Mouse (Mus musculus): Measurements from ENCODE around the gene Runx2. TPM values are rescaled to one million over a fixed set of nuclear protein-coding genes. Genes with fewer than 3 reads are reported as not detected.
A peak's percentile ranks its signal among the peaks of the same experiment; 100 is the strongest.

Gene Runx2
- polyA plus RNA-seq, 1 experiment from 2014 or later, result 0.44 TPM

DNA sequence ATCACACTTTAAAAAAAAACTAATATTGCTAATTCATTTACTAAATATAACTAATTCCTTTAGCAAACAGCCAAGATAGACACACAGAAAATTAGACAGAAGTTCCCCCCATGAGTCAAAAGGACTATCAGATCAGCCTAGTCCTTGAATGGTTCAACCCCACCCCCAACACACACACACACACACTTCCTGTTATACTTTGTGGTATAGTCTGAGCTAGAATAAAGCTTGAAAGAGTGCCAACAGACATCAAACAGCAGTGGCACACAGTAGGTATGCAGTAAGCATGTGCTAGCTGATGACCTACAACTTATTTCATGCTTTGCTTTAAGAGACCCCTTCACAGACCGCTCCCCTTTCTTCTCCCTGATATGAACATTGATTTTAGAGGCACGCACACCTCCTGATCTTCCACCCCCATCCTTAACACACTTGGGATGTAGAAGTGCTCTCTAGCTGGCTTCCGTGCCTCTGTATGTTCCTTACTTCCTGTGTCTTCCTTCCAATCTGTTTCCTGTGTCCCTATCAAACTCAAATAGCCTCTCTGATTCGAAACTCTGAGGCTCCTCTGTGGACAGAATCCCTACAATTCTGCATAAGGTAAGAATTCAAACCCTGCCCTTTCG, 124.1 kb downstream of the Runx2 start:
- ATAC-seq (ENCODE audit: low read depth), result no peak
- H3K4me1 ChIP-seq (ENCODE audit: control insufficient read depth, insufficient read depth, low read length), result 0 out of 2 replicates have a peak, but pooled peaks cover 2% of the 10 kb centered on the region
- WGBS, result 91% methylated on average over 5 of the region's 5 CpGs
- no peaks in the 10 kb centered on the region for H3K27me3 ChIP-seq (ENCODE audit: control insufficient read depth, insufficient read depth, low read length)
- no peak overlapping the region for H3K4me3 ChIP-seq (ENCODE audit: low read depth, low read length)
- no peaks in the 10 kb centered on the region for H3K36me3 ChIP-seq (ENCODE audit: control insufficient read depth, insufficient read depth, low read length)
- H3K27ac ChIP-seq (ENCODE audit: low read depth, low read length), result no peak overlapping the region
- H3K9me3 ChIP-seq (ENCODE audit: control insufficient read depth, low read length), result no peaks in the 10 kb centered on the region
- no peak overlapping the region for H3K9ac ChIP-seq (replicated peaks; ENCODE audit: low read depth, low read length)
- no peak overlapping the region for H3K4me2 ChIP-seq (ENCODE audit: low read depth, low read length)

- ATAC-seq (ENCODE audit: low read depth), result no peak
- H3K27ac ChIP-seq (ENCODE audit: low read depth, low read length), result no peak overlapping the region
- H3K4me3 ChIP-seq (ENCODE audit: low read depth, low read length), result no peak overlapping the region
- H3K36me3 ChIP-seq (ENCODE audit: control insufficient read depth, insufficient read depth, low read length), result no peaks in the 10 kb centered on the region
- 0 out of 2 replicates have a peak, but pooled peaks cover 2% of the 10 kb centered on the region for H3K4me1 ChIP-seq (ENCODE audit: control insufficient read depth, insufficient read depth, low read length)
- no peaks in the 10 kb centered on the region for H3K9me3 ChIP-seq (ENCODE audit: control insufficient read depth, low read length)
- H3K27me3 ChIP-seq (ENCODE audit: control insufficient read depth, insufficient read depth, low read length), result no peaks in the 10 kb centered on the region
- WGBS, result 90% methylated on average over 2 of the region's 2 CpGs
- H3K4me2 ChIP-seq (ENCODE audit: low read depth, low read length), result no peak overlapping the region
- H3K9ac ChIP-seq (replicated peaks; ENCODE audit: low read depth, low read length), result no peak overlapping the region
Measured at GRCm38 (mm10) chr17:44688306-44688705, 126.3 kb downstream of the Runx2 start.

DNA sequence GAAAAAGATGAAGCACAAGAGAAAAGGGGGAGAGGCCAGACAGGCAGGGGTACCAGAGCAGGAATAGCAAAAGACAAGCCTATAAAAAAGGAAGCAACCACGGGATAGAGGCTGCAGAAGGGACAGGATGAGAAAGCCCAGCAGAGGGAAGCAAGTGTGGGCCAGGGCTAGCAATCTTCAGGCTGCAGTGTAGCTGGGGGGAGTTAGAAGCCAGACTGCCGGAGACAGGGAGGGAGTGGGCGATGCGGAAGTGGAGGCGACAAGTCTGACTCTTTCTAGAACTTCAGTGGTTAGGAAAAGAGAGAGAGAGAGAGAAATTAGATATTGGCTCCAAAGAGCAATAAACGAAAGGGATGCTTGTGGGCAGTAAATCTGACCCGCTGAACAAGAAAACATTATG, 129.1 kb downstream of the Runx2 start:
- Histone ChIP-seq H3K27me3 (ENCODE audit: control insufficient read depth, insufficient read depth, low read length) (no peaks in the 10 kb centered on the region), H3K9me3 (ENCODE audit: control insufficient read depth, low read length) (no peaks in the 10 kb centered on the region), H3K4me3 (ENCODE audit: low read depth, low read length) (no peak overlapping the region), H3K4me1 (ENCODE audit: control insufficient read depth, insufficient read depth, low read length) (0 out of 2 replicates have a peak, but pooled peaks cover 2% of the 10 kb centered on the region), H3K27ac (ENCODE audit: low read depth, low read length) (no peak overlapping the region), H3K36me3 (ENCODE audit: control insufficient read depth, insufficient read depth, low read length) (no peaks in the 10 kb centered on the region), H3K9ac (replicated peaks; ENCODE audit: low read depth, low read length) (no peak overlapping the region), H3K4me2 (ENCODE audit: low read depth, low read length) (no peak overlapping the region)
- ATAC-seq (ENCODE audit: low read depth), result no peak
- 19% methylated on average over 7 of the region's 7 CpGs for WGBS

- 92% methylated on average over 9 of the region's 9 CpGs for WGBS
- ATAC-seq (ENCODE audit: low read depth), result no peak
- H3K4me1 ChIP-seq (ENCODE audit: control insufficient read depth, insufficient read depth, low read length), result no peaks in the 10 kb centered on the region
- H3K4me2 ChIP-seq (ENCODE audit: low read depth, low read length), result no peak overlapping the region
- H3K4me3 ChIP-seq (ENCODE audit: low read depth, low read length), result no peak overlapping the region
- H3K27ac ChIP-seq (ENCODE audit: low read depth, low read length), result no peak overlapping the region
- H3K9me3 ChIP-seq (ENCODE audit: control insufficient read depth, low read length), result no peaks in the 10 kb centered on the region
- H3K27me3 ChIP-seq (ENCODE audit: control insufficient read depth, insufficient read depth, low read length), result no peaks in the 10 kb centered on the region
- H3K9ac ChIP-seq (replicated peaks; ENCODE audit: low read depth, low read length), result no peak overlapping the region
- no peaks in the 10 kb centered on the region for H3K36me3 ChIP-seq (ENCODE audit: control insufficient read depth, insufficient read depth, low read length)
Measured at GRCm38 (mm10) chr17:44683026-44683425, 131.6 kb downstream of the Runx2 start.

DNA sequence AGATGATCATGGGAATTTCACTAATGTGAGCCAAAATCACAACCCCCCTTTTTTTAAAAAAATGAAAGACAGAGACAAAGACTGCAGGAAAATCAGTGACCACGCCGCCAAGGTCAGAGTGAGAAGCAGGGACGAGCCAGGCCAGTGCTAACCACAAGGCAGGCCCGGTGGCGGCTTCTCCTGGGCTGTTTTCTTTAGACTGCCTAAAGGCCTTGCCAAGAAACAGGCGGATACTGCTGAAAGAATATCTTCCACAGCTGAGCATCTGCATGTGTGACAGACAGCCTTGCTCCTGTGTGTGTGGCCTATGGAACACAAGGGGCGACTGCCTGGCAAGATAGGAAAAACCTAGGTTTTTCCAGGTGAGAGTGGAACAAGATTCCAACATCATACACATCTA, 136.8 kb downstream of the Runx2 start:
- H3K4me1 ChIP-seq (ENCODE audit: control insufficient read depth, insufficient read depth, low read length), result no peaks in the 10 kb centered on the region
- no peak for ATAC-seq (ENCODE audit: low read depth)
- no peak overlapping the region for H3K4me2 ChIP-seq (ENCODE audit: low read depth, low read length)
- H3K27me3 ChIP-seq (ENCODE audit: control insufficient read depth, insufficient read depth, low read length), result no peaks in the 10 kb centered on the region
- H3K27ac ChIP-seq (ENCODE audit: low read depth, low read length), result no peak overlapping the region
- no peak overlapping the region for H3K4me3 ChIP-seq (ENCODE audit: low read depth, low read length)
- no peaks in the 10 kb centered on the region for H3K36me3 ChIP-seq (ENCODE audit: control insufficient read depth, insufficient read depth, low read length)
- 74% methylated on average over 7 of the region's 7 CpGs for WGBS
- no peak overlapping the region for H3K9ac ChIP-seq (replicated peaks; ENCODE audit: low read depth, low read length)
- H3K9me3 ChIP-seq (ENCODE audit: control insufficient read depth, low read length), result no peaks in the 10 kb centered on the region

DNA sequence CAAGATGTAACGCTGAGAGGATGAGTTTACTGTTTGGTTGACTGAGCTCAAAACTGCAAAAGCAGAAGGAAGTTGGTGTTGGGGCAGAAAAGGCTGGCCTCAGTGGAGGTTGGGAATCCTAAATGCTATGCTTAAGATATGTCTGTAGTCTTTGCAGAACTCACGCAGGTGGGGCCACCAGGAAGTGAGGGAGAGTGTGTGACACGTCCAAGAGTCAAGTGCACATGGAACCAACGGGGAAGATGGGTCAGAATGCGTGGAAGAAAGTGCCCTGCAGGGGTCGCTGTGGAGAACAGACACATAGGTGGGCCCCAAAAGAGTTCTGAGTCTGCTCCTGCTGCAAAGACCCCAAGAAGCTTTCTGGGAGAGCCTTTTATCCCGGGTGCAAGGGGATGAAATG, 141.8 kb downstream of the Runx2 start:
- ATAC-seq (ENCODE audit: low read depth), result no peak
- Histone ChIP-seq H3K4me2 (ENCODE audit: low read depth, low read length) (no peak overlapping the region), H3K36me3 (ENCODE audit: control insufficient read depth, insufficient read depth, low read length) (no peaks in the 10 kb centered on the region), H3K9me3 (ENCODE audit: control insufficient read depth, low read length) (no peaks in the 10 kb centered on the region), H3K27ac (ENCODE audit: low read depth, low read length) (no peak overlapping the region), H3K9ac (replicated peaks; ENCODE audit: low read depth, low read length) (no peak overlapping the region), H3K27me3 (ENCODE audit: control insufficient read depth, insufficient read depth, low read length) (no peaks in the 10 kb centered on the region), H3K4me1 (ENCODE audit: control insufficient read depth, insufficient read depth, low read length) (0 out of 2 replicates have a peak, but pooled peaks cover 3% of the 10 kb centered on the region), H3K4me3 (ENCODE audit: low read depth, low read length) (no peak overlapping the region)
- 70% methylated on average over 7 of the region's 7 CpGs for WGBS

DNA sequence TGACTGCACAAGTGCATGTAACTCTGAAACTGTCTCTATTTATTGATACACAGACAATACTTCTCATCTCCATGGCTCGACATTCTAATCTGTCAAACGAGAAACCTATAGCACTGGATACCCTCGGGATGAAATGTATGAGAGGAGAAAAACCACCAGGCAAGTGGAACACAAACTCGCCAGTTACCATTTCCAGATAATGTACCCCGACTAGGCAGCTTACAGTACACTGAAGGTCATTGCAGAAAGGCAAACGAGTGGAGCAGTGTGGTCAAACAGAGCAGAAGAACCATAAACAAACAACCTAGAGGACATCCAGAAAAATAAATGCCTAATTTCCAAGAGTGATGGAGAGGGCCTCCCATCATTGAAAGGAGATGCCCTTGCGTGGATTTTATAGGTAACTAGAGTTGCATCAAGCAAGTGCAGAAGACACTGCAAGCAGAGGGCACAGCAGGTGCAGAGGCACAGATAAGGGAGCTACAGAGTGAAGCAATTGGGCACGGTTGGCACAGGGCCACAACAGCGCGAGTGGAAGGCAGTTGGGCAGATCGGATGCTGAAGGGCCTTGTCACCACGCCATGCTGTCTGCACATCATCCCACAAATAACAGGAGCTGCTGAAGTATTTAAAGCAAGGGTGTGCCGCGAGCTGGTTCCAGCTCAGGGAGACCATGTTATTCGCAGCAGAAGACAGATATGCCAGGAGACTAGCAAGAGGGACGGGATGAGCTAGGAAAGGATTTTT, 142.5 kb downstream of the Runx2 start:
- no peak overlapping the region for H3K27ac ChIP-seq (ENCODE audit: low read depth, low read length)
- H3K9ac ChIP-seq (replicated peaks; ENCODE audit: low read depth, low read length), result no peak overlapping the region
- H3K4me2 ChIP-seq (ENCODE audit: low read depth, low read length), result no peak overlapping the region
- H3K9me3 ChIP-seq (ENCODE audit: control insufficient read depth, low read length), result no peaks in the 10 kb centered on the region
- no peaks in the 10 kb centered on the region for H3K36me3 ChIP-seq (ENCODE audit: control insufficient read depth, insufficient read depth, low read length)
- no peaks in the 10 kb centered on the region for H3K27me3 ChIP-seq (ENCODE audit: control insufficient read depth, insufficient read depth, low read length)
- H3K4me1 ChIP-seq (ENCODE audit: control insufficient read depth, insufficient read depth, low read length), result 0 out of 2 replicates have a peak, but pooled peaks cover 3% of the 10 kb centered on the region
- ATAC-seq (ENCODE audit: low read depth), result no peak
- WGBS, result 75% methylated on average over 16 of the region's 16 CpGs
- no peak overlapping the region for H3K4me3 ChIP-seq (ENCODE audit: low read depth, low read length)

GRCm38 (mm10) chr17:44669985-44670384, 144.6 kb downstream of the Runx2 start:
- Histone ChIP-seq H3K9ac (replicated peaks; ENCODE audit: low read depth, low read length) (no peak overlapping the region), H3K36me3 (ENCODE audit: control insufficient read depth, insufficient read depth, low read length) (no peaks in the 10 kb centered on the region), H3K27me3 (ENCODE audit: control insufficient read depth, insufficient read depth, low read length) (no peaks in the 10 kb centered on the region), H3K4me1 (ENCODE audit: control insufficient read depth, insufficient read depth, low read length) (0 out of 2 replicates have a peak, but pooled peaks cover 3% of the 10 kb centered on the region), H3K4me2 (ENCODE audit: low read depth, low read length) (peak overlapping the region; percentile 4; the same call in 1 of the 2 replicates), H3K4me3 (ENCODE audit: low read depth, low read length) (no peak overlapping the region), H3K27ac (ENCODE audit: low read depth, low read length) (no peak overlapping the region), H3K9me3 (ENCODE audit: control insufficient read depth, low read length) (no peaks in the 10 kb centered on the region)
- WGBS, result 34% methylated on average over 11 of the region's 11 CpGs
- no peak for ATAC-seq (ENCODE audit: low read depth)

DNA sequence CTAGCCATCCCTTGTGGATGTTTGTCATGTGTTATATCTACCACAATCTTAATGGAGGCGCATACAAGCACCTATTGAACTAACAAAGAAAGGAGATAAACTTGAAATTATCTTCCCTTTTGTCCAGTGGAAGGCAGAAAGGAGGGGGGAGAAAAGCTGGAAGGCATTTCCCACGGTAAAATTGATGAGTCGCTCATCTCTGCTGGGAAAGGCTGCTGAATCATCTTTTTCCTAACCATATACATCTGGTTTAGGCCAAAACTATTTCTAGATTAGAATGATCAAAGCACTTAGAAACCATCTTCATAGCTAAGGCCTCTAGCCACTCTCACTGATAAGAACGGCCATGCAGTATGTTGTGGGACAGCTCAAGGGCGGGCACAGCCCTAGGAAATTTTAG, 147.3 kb downstream of the Runx2 start:
- Histone ChIP-seq H3K4me3 (ENCODE audit: low read depth, low read length) (no peak overlapping the region), H3K4me1 (ENCODE audit: control insufficient read depth, insufficient read depth, low read length) (0 out of 2 replicates have a peak, but pooled peaks cover 3% of the 10 kb centered on the region), H3K27me3 (ENCODE audit: control insufficient read depth, insufficient read depth, low read length) (no peaks in the 10 kb centered on the region), H3K27ac (ENCODE audit: low read depth, low read length) (no peak overlapping the region), H3K9ac (replicated peaks; ENCODE audit: low read depth, low read length) (no peak overlapping the region), H3K4me2 (ENCODE audit: low read depth, low read length) (no peak overlapping the region), H3K36me3 (ENCODE audit: control insufficient read depth, insufficient read depth, low read length) (no peaks in the 10 kb centered on the region), H3K9me3 (ENCODE audit: control insufficient read depth, low read length) (no peaks in the 10 kb centered on the region)
- no peak for ATAC-seq (ENCODE audit: low read depth)
- 84% methylated on average over 5 of the region's 5 CpGs for WGBS

All from neural tube, embryonic 14.5 days (tissue).